Mouse (Mus musculus): Measurements from ENCODE around the gene Vsig2. TPM values are rescaled to one million over a fixed set of nuclear protein-coding genes. Genes with fewer than 3 reads are reported as not detected.

The Vsig2 gene
- polyA plus RNA-seq, 1 experiment from 2014 or later: not detected

DNA sequence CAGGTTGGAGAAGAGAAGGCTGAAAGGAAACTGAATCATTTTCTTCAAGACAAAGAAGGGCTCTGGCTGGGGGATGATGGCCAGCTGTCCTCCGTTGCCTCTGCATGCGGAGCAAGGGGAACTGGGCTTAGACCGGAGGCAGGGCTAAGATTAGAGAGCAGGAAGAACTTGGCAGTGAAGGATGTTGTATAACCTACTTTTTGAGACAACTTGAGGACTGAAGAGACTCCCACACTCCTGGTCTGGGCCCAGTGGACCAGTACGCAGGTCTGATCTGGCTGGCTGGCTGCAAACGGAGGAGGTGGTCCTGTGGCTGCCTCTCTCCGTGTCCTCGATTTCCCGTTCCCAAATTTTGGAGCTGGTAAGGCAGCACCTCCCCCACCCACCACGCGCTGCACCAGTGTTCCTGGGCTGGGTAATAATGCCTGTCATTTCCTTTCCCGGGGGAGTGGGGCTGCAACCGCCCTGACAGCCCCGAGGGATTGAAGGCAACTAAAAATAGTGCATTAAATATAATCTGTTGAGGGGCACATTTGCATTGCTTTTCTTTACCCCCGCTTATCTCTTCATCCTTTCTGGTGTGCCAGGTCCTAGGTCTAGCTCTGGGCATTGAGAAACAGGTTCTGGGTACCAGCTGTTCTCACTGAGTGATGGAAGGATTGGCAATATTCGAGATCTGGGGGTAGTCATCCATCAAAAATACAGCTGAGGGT, 29.0 kb downstream of the Vsig2 start:
- H3K9me3 ChIP-seq (ENCODE audit: control insufficient read depth, low read length): no peaks in the 10 kb centered on the region
- H3K27ac ChIP-seq (ENCODE audit: low read depth, low read length): no peak overlapping the region
- WGBS: 39% methylated on average over 15 of the region's 15 CpGs
- H3K36me3 ChIP-seq (ENCODE audit: control insufficient read depth, insufficient read depth, low read length): no peaks in the 10 kb centered on the region
- no peak overlapping the region for H3K4me3 ChIP-seq (ENCODE audit: low read depth, low read length)
- ATAC-seq (ENCODE audit: insufficient read depth, low FRiP score, low TSS enrichment): no peak
- H3K27me3 ChIP-seq (ENCODE audit: control insufficient read depth, insufficient read depth, low read length): no peaks in the 10 kb centered on the region
- H3K4me2 ChIP-seq (ENCODE audit: low read depth): no peak overlapping the region
- no peak for DNase-seq (ENCODE audit: low spot score)
- no peak overlapping the region for H3K9ac ChIP-seq (ENCODE audit: low read length)
- H3K4me1 ChIP-seq (ENCODE audit: control insufficient read depth, insufficient read depth, low read length): no peaks in the 10 kb centered on the region

- H3K36me3 ChIP-seq (ENCODE audit: control insufficient read depth, insufficient read depth, low read length): no peaks in the 10 kb centered on the region
- ATAC-seq (ENCODE audit: insufficient read depth, low FRiP score, low TSS enrichment): no peak
- H3K27ac ChIP-seq (ENCODE audit: low read depth, low read length): no peak overlapping the region
- no peaks in the 10 kb centered on the region for H3K27me3 ChIP-seq (ENCODE audit: control insufficient read depth, insufficient read depth, low read length)
- H3K4me1 ChIP-seq (ENCODE audit: control insufficient read depth, insufficient read depth, low read length): no peaks in the 10 kb centered on the region
- WGBS: 42% methylated on average over 4 of the region's 4 CpGs
- no peak overlapping the region for H3K9ac ChIP-seq (ENCODE audit: low read length)
- no peak for DNase-seq (ENCODE audit: low spot score)
- no peaks in the 10 kb centered on the region for H3K9me3 ChIP-seq (ENCODE audit: control insufficient read depth, low read length)
- no peak overlapping the region for H3K4me3 ChIP-seq (ENCODE audit: low read depth, low read length)
- H3K4me2 ChIP-seq (ENCODE audit: low read depth): no peak overlapping the region
Observed at GRCm38 (mm10) chr9:37568605-37569214, 29.7 kb downstream of the Vsig2 start.

- no peak for ATAC-seq (ENCODE audit: insufficient read depth, low FRiP score, low TSS enrichment)
- no peaks in the 10 kb centered on the region for H3K9me3 ChIP-seq (ENCODE audit: control insufficient read depth, low read length)
- WGBS: 86% methylated on average over 2 of the region's 2 CpGs
Observed at GRCm38 (mm10) chr9:37569231-37569835, 30.3 kb downstream of the Vsig2 start.

GRCm38 (mm10) chr9:37572204-37572876, 33.3 kb downstream of the Vsig2 start:
- H3K27me3 ChIP-seq (ENCODE audit: control insufficient read depth, insufficient read depth, low read length): no peaks in the 10 kb centered on the region
- H3K4me3 ChIP-seq (ENCODE audit: low read depth, low read length): no peak overlapping the region
- H3K27ac ChIP-seq (ENCODE audit: low read depth, low read length): no peak overlapping the region
- H3K4me2 ChIP-seq (ENCODE audit: low read depth): no peak overlapping the region
- no peaks in the 10 kb centered on the region for H3K9me3 ChIP-seq (ENCODE audit: control insufficient read depth, low read length)
- WGBS: 71% methylated on average over 3 of the region's 3 CpGs
- ATAC-seq (ENCODE audit: insufficient read depth, low FRiP score, low TSS enrichment) (no peak), DNase-seq (ENCODE audit: low spot score) (no peak)
- no peaks in the 10 kb centered on the region for H3K36me3 ChIP-seq (ENCODE audit: control insufficient read depth, insufficient read depth, low read length)
- H3K9ac ChIP-seq (ENCODE audit: low read length): no peak overlapping the region
- 0 out of 2 replicates have a peak, but pooled peaks cover 3% of the 10 kb centered on the region for H3K4me1 ChIP-seq (ENCODE audit: control insufficient read depth, insufficient read depth, low read length)

More at GRCm38 (mm10) chr9:37569231-37569835, 30.3 kb downstream of the Vsig2 start:
- H3K27ac ChIP-seq (ENCODE audit: low read depth, low read length): no peak overlapping the region
- H3K9ac ChIP-seq (ENCODE audit: low read length): no peak overlapping the region
- no peaks in the 10 kb centered on the region for H3K4me1 ChIP-seq (ENCODE audit: control insufficient read depth, insufficient read depth, low read length)
- H3K36me3 ChIP-seq (ENCODE audit: control insufficient read depth, insufficient read depth, low read length): no peaks in the 10 kb centered on the region
- H3K4me3 ChIP-seq (ENCODE audit: low read depth, low read length): no peak overlapping the region
- no peak overlapping the region for H3K4me2 ChIP-seq (ENCODE audit: low read depth)
- no peaks in the 10 kb centered on the region for H3K27me3 ChIP-seq (ENCODE audit: control insufficient read depth, insufficient read depth, low read length)
- no peak for DNase-seq (ENCODE audit: low spot score)

GRCm38 (mm10) chr9:37576436-37576930, 37.4 kb downstream of the Vsig2 start:
- peak; percentile 68; the same call in 1 of the 2 replicates for ATAC-seq (ENCODE audit: insufficient read depth, low FRiP score, low TSS enrichment)
- peak; percentile 15 for DNase-seq (ENCODE audit: low spot score)
- H3K27ac ChIP-seq (ENCODE audit: low read depth, low read length): no peak overlapping the region
- WGBS: 30% methylated on average over 14 of the region's 14 CpGs
- no peak overlapping the region for H3K4me2 ChIP-seq (ENCODE audit: low read depth)
- H3K9ac ChIP-seq (ENCODE audit: low read length): no peak overlapping the region
- no peaks in the 10 kb centered on the region for H3K27me3 ChIP-seq (ENCODE audit: control insufficient read depth, insufficient read depth, low read length)
- H3K9me3 ChIP-seq (ENCODE audit: control insufficient read depth, low read length): no peaks in the 10 kb centered on the region
- H3K36me3 ChIP-seq (ENCODE audit: control insufficient read depth, insufficient read depth, low read length): no peaks in the 10 kb centered on the region
- 0 out of 2 replicates have a peak, but pooled peaks cover 3% of the 10 kb centered on the region for H3K4me1 ChIP-seq (ENCODE audit: control insufficient read depth, insufficient read depth, low read length)
- no peak overlapping the region for H3K4me3 ChIP-seq (ENCODE audit: low read depth, low read length)

DNA sequence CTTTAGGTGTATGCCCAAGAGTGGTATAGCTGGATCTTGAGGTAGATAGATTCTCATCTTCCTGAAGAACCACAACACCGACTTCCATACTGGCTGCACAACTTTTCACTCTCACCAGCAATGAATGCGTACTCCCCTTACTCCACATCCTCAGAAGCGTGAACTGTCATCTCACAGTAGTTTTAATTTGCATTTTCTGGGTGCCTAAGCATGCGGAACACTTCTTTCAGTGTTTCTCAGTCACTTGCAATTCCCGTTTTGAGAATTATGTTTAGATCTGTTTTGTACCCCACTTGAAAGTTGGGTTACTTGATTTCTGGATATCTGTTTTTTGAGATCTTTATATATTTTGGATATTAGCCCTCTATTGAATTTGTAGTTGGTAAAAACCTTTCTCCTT, 44.5 kb downstream of the Vsig2 start:
- Histone ChIP-seq H3K9ac (ENCODE audit: low read length) (no peak overlapping the region), H3K27me3 (ENCODE audit: control insufficient read depth, insufficient read depth, low read length) (no peaks in the 10 kb centered on the region), H3K4me2 (ENCODE audit: low read depth) (no peak overlapping the region), H3K9me3 (ENCODE audit: control insufficient read depth, low read length) (no peaks in the 10 kb centered on the region), H3K4me1 (ENCODE audit: control insufficient read depth, insufficient read depth, low read length) (no peaks in the 10 kb centered on the region), H3K36me3 (ENCODE audit: control insufficient read depth, insufficient read depth, low read length) (no peaks in the 10 kb centered on the region), H3K27ac (ENCODE audit: low read depth, low read length) (no peak overlapping the region), H3K4me3 (ENCODE audit: low read depth, low read length) (no peak overlapping the region)
- ATAC-seq (ENCODE audit: insufficient read depth, low FRiP score, low TSS enrichment): no peak
- 87% methylated on average over 5 of the region's 5 CpGs for WGBS
- no peak for DNase-seq (ENCODE audit: low spot score)

DNA sequence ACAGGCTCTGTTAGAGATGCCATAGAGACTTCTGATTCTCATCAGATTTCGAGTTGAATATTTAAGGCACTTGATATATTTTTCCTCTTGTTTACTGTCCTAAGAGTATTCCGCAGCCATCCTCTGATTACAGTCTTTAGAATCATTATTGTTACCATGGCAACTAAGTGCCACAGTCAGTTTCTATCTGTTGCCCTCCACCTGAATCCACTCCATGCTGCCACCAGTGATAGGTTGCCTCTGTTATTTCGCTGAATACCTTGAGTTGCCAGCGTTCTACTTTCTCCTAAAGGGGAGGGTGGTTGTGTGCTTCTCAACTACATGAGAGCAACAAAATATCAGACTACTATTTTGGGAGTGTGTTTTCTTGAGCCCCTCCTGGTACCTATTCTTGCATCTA, 47.7 kb downstream of the Vsig2 start:
- H3K4me3 ChIP-seq (ENCODE audit: low read depth, low read length): no peak overlapping the region
- no peak overlapping the region for H3K9ac ChIP-seq (ENCODE audit: low read length)
- no peaks in the 10 kb centered on the region for H3K36me3 ChIP-seq (ENCODE audit: control insufficient read depth, insufficient read depth, low read length)
- WGBS: 81% methylated on average over 4 of the region's 4 CpGs
- H3K27ac ChIP-seq (ENCODE audit: low read depth, low read length): no peak overlapping the region
- DNase-seq (ENCODE audit: low spot score) (no peak), ATAC-seq (ENCODE audit: insufficient read depth, low FRiP score, low TSS enrichment) (no peak)
- H3K27me3 ChIP-seq (ENCODE audit: control insufficient read depth, insufficient read depth, low read length): no peaks in the 10 kb centered on the region
- no peaks in the 10 kb centered on the region for H3K4me1 ChIP-seq (ENCODE audit: control insufficient read depth, insufficient read depth, low read length)
- no peak overlapping the region for H3K4me2 ChIP-seq (ENCODE audit: low read depth)
- no peaks in the 10 kb centered on the region for H3K9me3 ChIP-seq (ENCODE audit: control insufficient read depth, low read length)

- ATAC-seq (ENCODE audit: insufficient read depth, low FRiP score, low TSS enrichment) (no peak), DNase-seq (ENCODE audit: low spot score) (no peak)
- Histone ChIP-seq H3K9ac (ENCODE audit: low read length) (no peak overlapping the region), H3K9me3 (ENCODE audit: control insufficient read depth, low read length) (no peaks in the 10 kb centered on the region), H3K4me2 (ENCODE audit: low read depth) (no peak overlapping the region), H3K27ac (ENCODE audit: low read depth, low read length) (no peak overlapping the region), H3K27me3 (ENCODE audit: control insufficient read depth, insufficient read depth, low read length) (no peaks in the 10 kb centered on the region), H3K36me3 (ENCODE audit: control insufficient read depth, insufficient read depth, low read length) (no peaks in the 10 kb centered on the region), H3K4me3 (ENCODE audit: low read depth, low read length) (no peak overlapping the region), H3K4me1 (ENCODE audit: control insufficient read depth, insufficient read depth, low read length) (no peaks in the 10 kb centered on the region)
- WGBS: 91% methylated on average over 4 of the region's 4 CpGs
Observed at GRCm38 (mm10) chr9:37590381-37590780, 51.3 kb downstream of the Vsig2 start.
